Mouse (Mus musculus) cerebellum, adult 11-12 months (tissue): ENCODE measurements around the gene Mcat.
"Not testable (repeated sequence)": the region's sequence is repeated elsewhere in the genome, so short reads cannot be mapped to it uniquely, and the experiment has no call there.

ENCODE experiments used
- DNase-seq: peaks from one replicate; pipeline ENCODE4 v3.0.0; 2022

Gene Mcat

GRCm38 (mm10) chr15:83534960-83535889 lies 28.4 kb downstream of the Mcat start:
- no peak for DNase-seq

DNA sequence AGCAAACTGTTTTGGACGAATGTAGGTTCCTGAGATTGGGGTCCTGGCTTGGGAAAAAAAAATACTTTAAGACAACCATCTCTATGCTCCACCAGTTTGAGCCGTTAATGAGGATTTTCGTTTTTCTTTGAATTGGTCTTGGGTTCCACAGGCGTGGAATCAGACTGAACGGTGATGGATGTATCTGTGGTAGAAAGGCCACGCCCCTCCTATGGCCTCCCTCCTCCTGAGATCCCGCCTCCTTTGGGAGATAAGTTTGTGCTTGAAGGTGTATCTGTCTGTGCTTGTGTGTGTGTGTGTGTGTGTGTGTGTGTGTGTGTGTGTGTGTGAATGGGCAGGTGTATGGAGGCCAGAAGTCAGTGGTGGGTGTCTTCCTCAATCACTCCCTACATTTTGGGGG lies 31.0 kb downstream of the Mcat start:
- no peak for DNase-seq

- DNase-seq, result no peak
Observed at GRCm38 (mm10) chr15:83531961-83532469, 31.6 kb downstream of the Mcat start.

GRCm38 (mm10) chr15:83530688-83531087 lies 32.9 kb downstream of the Mcat start:
- no peak for DNase-seq

- DNase-seq, result no peak
Observed at GRCm38 (mm10) chr15:83530233-83530632, 33.4 kb downstream of the Mcat start.

DNA sequence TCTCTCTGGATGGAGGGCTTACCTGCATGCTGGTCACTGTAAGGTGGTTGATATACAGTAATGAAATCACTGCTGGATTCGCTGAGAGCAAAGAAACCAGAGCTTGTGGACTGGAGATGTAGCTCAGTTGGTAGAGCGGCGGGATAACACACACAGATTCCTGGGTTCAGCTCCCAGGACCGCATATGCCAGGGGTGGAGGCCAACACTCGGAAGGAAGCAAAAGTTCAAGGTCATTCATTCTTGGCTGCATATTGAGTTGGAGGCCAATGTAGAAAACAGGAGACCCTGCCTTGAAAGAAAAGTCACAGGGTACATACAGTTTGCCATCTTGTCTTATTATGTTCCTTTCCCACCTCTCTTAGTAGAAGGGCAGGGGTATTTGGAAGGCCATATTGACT lies 33.8 kb downstream of the Mcat start:
- DNase-seq, result no peak

- DNase-seq, result no peak
Observed at GRCm38 (mm10) chr15:83528892-83529291, 34.7 kb downstream of the Mcat start.

DNA sequence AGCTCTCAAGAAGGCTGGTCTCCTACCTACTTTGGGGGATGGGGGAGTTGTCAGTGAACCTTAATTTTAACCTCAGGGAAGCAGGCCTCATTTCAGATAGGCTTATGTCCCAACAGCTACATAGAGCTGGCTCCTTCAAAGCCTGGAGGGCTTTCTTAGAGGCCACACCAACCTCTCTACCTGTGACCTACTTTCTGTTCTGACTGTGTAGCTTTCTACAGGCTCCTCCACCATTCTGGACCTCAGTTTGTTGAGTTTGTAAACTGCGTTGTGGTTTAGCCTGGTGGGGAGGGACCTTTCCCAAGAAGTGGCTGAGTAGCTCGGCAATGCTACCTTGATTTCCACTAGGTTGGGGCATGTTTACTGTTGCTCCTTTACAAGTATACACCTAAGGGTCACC lies 35.8 kb downstream of the Mcat start:
- DNase-seq, result no peak

- DNase-seq, result no peak
Observed at GRCm38 (mm10) chr15:83527092-83527437, 36.5 kb downstream of the Mcat start.

- DNase-seq, result no peak
Observed at GRCm38 (mm10) chr15:83526424-83527091, 37.0 kb downstream of the Mcat start, which contains the start of gene Bik. Gene Bik (plus strand): TSS chr15:83526862.

DNA sequence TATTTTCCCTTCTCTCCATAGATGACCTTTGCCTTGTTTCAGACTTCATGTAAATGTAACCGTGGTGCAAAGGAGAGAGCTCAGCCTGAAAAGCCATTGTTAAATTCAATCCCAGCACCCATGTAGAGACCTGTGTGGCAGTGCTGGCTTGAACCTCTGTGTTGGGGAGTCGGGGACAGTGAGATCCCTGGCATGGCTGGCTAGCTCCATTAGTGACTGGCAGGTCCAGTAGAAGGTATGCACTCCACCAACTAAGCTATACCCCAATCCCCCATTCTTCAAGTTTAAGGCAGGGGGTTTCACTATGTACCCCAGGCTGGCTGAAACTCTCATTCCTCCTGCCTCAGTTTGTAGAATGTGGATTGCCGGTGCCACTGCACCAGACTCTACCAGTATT lies 39.3 kb downstream of the Mcat start:
- no peak for DNase-seq

- no peak for DNase-seq
Observed at GRCm38 (mm10) chr15:83523638-83524332, 39.8 kb downstream of the Mcat start.

- no peak for DNase-seq
Observed at GRCm38 (mm10) chr15:83523196-83523595, 40.4 kb downstream of the Mcat start.

- DNase-seq, result no peak
Observed at GRCm38 (mm10) chr15:83520861-83521382, 42.7 kb downstream of the Mcat start.

DNA sequence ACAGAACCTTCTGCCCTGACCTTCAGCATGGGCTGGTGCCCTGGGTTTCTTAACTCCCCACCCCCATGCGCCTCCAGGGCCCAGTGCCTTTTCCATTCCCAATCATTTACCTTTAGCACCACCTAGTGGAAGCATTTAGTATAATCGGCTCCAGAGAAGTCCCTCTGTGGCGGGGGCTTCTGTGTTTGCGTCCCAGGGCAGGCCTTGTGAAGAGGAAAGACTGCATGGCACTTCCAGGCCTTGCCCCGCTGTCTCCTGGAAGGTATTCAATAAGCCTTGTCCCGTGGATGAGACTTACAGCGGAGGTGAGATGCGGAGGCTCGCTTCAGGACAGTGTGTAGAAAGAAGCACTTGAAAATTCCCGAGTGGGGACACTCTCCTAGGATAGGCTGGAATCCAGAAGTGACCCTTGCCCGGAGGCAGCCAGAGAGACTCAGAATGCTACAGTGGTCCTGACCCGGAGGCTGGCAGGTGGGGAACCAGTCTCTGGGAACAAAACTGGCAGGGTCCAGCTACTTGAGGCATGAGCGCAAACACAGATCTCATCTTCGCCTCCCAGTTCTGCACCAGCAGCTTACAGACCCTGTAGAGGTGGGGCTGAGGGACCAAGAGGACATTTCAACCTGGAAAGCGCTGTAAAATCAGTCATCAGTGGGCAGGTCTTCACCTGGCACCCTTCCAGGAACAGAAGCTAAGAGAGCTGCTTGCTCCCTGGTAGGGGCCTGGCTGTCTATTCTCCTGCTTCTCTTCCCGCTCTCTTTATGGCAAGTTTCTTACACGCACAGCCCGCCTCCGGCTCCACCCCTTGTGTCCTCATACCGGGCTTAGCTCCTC lies 45.2 kb downstream of the Mcat start:
- DNase-seq, result peak; percentile 28

DNA sequence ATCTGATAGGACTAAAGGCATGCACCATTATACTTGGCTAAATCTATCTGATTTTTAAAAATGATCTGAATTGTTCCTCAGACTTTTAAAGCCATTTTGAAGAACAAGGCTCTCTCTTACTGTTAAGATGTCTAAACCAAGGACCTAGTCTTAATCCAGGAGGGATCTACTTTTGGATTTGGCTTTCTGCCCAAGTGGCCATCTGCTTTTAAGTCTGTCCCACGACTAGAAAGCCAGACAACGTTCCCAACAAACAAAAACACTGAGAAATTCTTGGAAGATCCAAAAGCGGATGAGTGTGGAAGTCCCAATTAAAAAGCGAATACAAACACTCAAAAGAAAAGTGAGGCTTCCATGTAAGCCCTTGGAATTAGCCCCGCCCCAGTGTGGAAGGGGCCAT lies 48.6 kb downstream of the Mcat start:
- no peak for DNase-seq

- DNase-seq, result no peak
Observed at GRCm38 (mm10) chr15:83512489-83513281, 50.9 kb downstream of the Mcat start.

DNA sequence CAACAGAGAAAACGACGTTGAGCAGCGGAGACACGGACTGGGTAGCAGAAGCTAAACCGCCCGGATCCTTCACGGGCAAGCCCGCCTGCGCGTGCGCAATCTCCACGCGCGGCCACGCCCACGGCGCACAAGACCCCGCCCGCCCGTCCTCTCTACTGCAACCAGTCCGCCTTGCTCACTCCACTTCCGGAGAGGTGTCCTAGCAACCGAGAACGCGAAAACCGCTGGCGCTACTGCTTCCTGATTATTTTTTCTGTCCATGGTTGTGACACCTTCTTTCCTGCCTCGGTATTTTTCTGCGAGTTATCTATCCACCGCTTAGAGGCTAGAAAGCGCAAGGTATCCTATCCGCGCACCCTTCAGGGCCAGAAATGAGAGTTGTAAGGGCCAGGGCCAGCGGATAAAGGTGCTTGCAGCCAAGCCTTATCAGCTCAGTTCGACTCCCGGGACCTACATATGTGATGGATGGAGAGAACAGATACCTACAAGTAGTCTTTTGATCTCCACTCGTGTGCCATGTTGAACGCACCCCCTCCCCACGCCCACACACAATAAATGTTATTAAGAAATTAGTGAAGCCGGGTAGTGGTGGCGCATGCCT lies 52.7 kb downstream of the Mcat start, which contains the start of gene Ttll1:
TSS of gene Ttll1 (minus strand) at position 89 of the 601 bp plus-strand sequence.
- DNase-seq, result peak; percentile 89

GRCm38 (mm10) chr15:83509950-83510804 lies 53.4 kb downstream of the Mcat start:
- DNase-seq, result no peak

DNA sequence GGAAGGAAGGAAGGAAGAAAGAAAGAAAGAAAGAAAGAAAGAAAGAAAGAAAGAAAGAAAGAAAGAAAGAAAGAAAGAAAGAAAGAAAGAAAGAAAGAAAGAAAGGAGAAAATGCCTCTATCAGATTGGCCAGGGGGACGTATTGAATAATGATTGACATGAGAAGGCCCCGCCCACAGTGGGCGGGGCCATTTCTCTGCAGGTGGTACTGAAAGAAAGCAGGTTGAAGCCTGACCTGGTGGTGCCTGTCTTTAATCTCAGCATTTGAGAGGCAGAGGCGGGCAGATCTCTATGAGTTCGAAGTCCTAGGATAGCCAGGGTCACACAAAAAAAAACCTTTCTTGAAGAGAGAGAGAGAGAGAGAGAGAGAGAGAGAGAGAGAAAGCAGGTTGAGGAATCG lies 62.1 kb downstream of the Mcat start:
- DNase-seq, result not testable (repeated sequence)
